Mouse (Mus musculus) embryonic facial prominence, embryonic 11.5 days (tissue): ENCODE results near the gene Trpm5. TPM values are rescaled to one million over a fixed set of nuclear protein-coding genes. Genes with fewer than 3 reads are reported as not detected.
A peak's percentile ranks its signal among the peaks of the same experiment; 100 is the strongest.

Experiments
- ATAC-seq: fragments of 200-750 bp; cut with Nextera tagmentation; replicated peaks from 2 replicates; pipeline ENCODE4 v1.8.0; 2017; ENCODE audit warnings: low read depth; ENCODE audit not compliant: insufficient number of reproducible peaks, low FRiP score, low TSS enrichment
- DNase-seq: peaks from one replicate; pipeline ENCODE4 v3.0.0-alpha.2; 2015; ENCODE audit warnings: low spot score
- H3K27ac ChIP-seq: fragments of 300-500 bp; sonication (generic); replicated peaks from 2 replicates; pipeline ENCODE4 v1.5.1; 2014; ENCODE audit warnings: mild to moderate bottlenecking, low read depth, low read length, control low read depth
- H3K27me3 ChIP-seq: fragments of 300-500 bp; sonication (generic); 2 replicates; pipeline ENCODE4 v1.6.1; 2014; ENCODE audit warnings: mild to moderate bottlenecking, low read length, moderate library complexity, mixed read lengths; ENCODE audit not compliant: control insufficient read depth, insufficient read depth
- H3K36me3 ChIP-seq: fragments of 300-500 bp; sonication (generic); replicated peaks from 2 replicates; pipeline ENCODE4 v1.6.1; 2014; ENCODE audit warnings: low read depth, mild to moderate bottlenecking, low read length, moderate library complexity, mixed read lengths; ENCODE audit not compliant: control insufficient read depth, insufficient read depth
- H3K4me1 ChIP-seq: fragments of 300-500 bp; sonication (generic); 2 replicates; pipeline ENCODE4 v1.6.1; 2014; ENCODE audit warnings: low read length, mixed read lengths; ENCODE audit not compliant: control insufficient read depth, insufficient read depth
- H3K4me2 ChIP-seq: fragments of 300-500 bp; sonication (generic); 2 replicates; pipeline ENCODE4 v1.6.1; 2014; ENCODE audit warnings: low read depth, mild to moderate bottlenecking, control low read depth, low read length, moderate library complexity
- H3K4me3 ChIP-seq: fragments of 300-500 bp; sonication (generic); 2 replicates; pipeline ENCODE4 v1.5.1; 2014; ENCODE audit warnings: low read depth, low read length, control low read depth
- H3K9ac ChIP-seq: fragments of 300-500 bp; sonication (generic); replicated peaks from 2 replicates; pipeline ENCODE4 v1.6.1; 2014; ENCODE audit warnings: mild to moderate bottlenecking, control low read depth, low read length
- H3K9me3 ChIP-seq: fragments of 300-500 bp; sonication (generic); replicated peaks from 2 replicates; pipeline ENCODE4 v1.6.1; 2016; ENCODE audit warnings: mild to moderate bottlenecking, low read length, inconsistent platforms, mixed read lengths; ENCODE audit not compliant: control insufficient read depth
- WGBS: fragments of 180-500 bp; shearing (Covaris S2); extraction: QIAGEN DNeasy Blood & Tissue Kit; methylation state at CpG from one replicate; pipeline ENCODE4 v1.1.7; 2014; 5-methylcytosine and 5-hydroxymethylcytosine counted together
- polyA plus RNA-seq: library from polyadenylated mRNA; unstranded; fragments of >200 nt; fragmentation: Nextera tagmentation; extraction: Ambion mirVana; gene quantifications from 2 replicates; pipeline ENCODE4 v1.2.1, GENCODE M21; 2014

The Trpm5 gene
- polyA plus RNA-seq, 1 experiment from 2014 or later, result 1.1 TPM

DNA sequence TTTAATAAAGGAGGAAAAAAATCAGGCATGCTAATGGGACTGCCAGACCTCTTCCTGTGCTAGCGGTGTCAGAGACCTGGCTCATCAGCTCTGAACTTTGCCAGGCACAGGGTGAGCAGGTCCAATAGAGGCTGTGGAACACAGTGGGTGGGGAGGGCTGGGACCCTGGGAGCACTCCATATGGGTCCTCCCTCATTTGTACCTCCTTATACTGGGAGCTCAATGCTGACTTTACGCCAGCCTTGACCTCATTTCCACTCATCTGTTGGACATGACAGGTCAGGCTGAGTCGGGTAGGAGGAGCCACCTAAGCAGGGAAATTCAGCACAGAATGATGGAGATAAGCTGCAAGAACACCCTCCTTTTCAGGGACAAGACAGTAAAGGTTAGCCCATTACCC, 26.5 kb downstream of the Trpm5 start:
- Histone ChIP-seq H3K9me3 (no peaks in the 10 kb centered on the region), H3K4me1 (peaks cover 6% of the 10 kb centered on the region), H3K4me2 (peak overlapping the region; percentile 39; the same call in 1 of the 2 replicates), H3K4me3 (no peak overlapping the region; the same call in 1 of the 2 replicates), H3K27ac (peak overlapping the region; percentile 78), H3K27me3 (no peaks in the 10 kb centered on the region), H3K9ac (no peak overlapping the region; the same call in 1 of the 2 replicates), H3K36me3 (peaks cover 7% of the 10 kb centered on the region)
- ATAC-seq, result no peak
- WGBS, result 89% methylated on average over 3 of the region's 3 CpGs
- no peak for DNase-seq

DNA sequence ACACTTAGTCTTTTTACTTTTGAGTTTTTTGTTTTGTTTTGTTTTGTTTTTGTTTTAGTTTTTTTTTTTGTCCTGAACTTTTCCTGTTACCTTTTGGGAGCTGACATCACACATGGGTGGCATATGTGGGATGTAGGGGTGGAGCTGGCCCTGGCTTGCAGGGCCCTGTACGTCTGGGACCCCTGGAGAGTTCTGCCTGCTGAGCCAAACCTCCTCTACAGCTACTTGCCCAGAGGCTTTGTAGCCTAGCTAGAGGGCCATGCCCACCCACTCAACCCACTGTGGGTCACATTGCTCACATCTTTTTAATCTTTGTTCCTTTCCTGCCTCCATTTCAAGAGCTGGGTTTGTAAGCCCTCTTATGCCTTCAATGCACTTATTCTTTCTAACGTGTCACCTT, 27.0 kb downstream of the Trpm5 start:
- no peak for ATAC-seq
- H3K36me3 ChIP-seq, result peaks cover 7% of the 10 kb centered on the region
- peaks cover 6% of the 10 kb centered on the region for H3K4me1 ChIP-seq
- WGBS, result 79% methylated on average over 2 of the region's 2 CpGs
- no peak overlapping the region for H3K4me2 ChIP-seq
- no peak overlapping the region for H3K27ac ChIP-seq
- H3K9me3 ChIP-seq, result no peaks in the 10 kb centered on the region
- no peaks in the 10 kb centered on the region for H3K27me3 ChIP-seq
- DNase-seq, result no peak
- no peak overlapping the region for H3K4me3 ChIP-seq
- H3K9ac ChIP-seq, result no peak overlapping the region

DNA sequence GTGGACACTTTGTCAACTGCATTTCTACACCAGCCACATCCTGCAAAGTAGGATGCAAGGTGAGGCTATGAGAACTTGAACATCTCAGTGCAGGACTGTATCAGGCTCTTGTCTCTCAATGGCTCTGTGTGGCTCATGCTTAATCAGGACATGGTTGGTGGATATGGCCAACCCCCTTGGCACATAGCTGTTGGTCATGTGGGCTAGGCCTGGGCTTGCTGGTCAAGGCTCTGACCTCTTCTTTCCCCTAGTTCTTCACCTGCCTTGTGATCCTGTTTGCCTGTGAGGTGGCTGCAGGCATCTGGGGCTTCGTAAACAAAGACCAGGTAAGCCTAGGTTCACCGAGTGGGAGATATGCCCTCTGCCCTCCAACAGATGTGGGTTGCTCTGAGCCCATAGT, 28.8 kb downstream of the Trpm5 start:
- Histone ChIP-seq H3K9ac (no peak overlapping the region), H3K4me1 (peaks cover 6% of the 10 kb centered on the region), H3K4me3 (no peak overlapping the region), H3K4me2 (no peak overlapping the region), H3K27me3 (no peaks in the 10 kb centered on the region), H3K27ac (no peak overlapping the region), H3K9me3 (no peaks in the 10 kb centered on the region), H3K36me3 (peaks cover 7% of the 10 kb centered on the region)
- WGBS, result 98% methylated on average over 2 of the region's 2 CpGs
- ATAC-seq, result no peak
- DNase-seq, result no peak

DNA sequence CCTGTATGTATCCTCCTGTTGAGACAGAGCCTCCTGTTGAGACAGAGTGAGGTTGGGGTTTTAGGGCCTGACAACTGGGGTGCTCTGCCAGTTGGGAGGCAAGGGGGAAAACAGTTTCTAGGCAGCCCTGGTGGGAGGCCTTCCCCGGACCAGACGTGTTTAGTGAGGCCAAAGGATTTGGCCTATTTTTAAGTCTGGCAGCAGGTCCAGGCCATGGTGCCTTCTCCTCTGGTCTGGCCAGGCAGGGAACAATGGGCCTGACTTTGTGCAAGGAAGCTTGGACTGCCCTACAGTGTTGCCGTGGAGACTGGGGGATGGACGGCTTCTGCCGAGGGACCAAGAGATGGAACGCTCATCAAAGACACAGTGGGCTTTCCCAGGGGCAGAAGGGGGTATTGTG, 30.2 kb downstream of the Trpm5 start:
- Histone ChIP-seq H3K9me3 (no peaks in the 10 kb centered on the region), H3K4me2 (no peak overlapping the region), H3K27me3 (no peaks in the 10 kb centered on the region), H3K9ac (no peak overlapping the region), H3K27ac (no peak overlapping the region), H3K4me1 (0 out of 2 replicates have a peak, but pooled peaks cover 2% of the 10 kb centered on the region), H3K36me3 (peaks cover 7% of the 10 kb centered on the region), H3K4me3 (no peak overlapping the region)
- 81% methylated on average over 6 of the region's 6 CpGs for WGBS
- no peak for ATAC-seq
- DNase-seq, result no peak

DNA sequence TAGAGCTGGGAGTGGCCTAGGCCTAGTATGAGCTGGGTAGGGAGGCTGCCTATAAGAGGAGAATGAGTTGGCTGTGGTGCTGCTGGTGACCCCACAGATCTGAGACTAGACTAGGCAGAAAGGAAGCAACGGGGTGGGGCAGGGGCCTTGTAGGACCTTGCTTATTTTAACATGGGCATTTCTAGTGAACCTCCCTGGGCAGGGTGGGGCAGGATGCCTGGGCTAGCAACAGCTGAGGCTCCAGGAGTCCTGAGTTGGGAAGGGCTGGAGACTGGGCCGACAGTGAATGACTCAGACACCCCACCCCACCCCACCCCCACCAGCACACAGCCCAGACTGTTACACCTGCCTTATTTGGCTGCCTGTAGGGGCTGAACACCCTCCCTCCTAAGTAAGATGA, 31.7 kb downstream of the Trpm5 start:
- no peak overlapping the region for H3K27ac ChIP-seq
- WGBS, result 93% methylated on average over 2 of the region's 2 CpGs
- no peak for DNase-seq

DNA sequence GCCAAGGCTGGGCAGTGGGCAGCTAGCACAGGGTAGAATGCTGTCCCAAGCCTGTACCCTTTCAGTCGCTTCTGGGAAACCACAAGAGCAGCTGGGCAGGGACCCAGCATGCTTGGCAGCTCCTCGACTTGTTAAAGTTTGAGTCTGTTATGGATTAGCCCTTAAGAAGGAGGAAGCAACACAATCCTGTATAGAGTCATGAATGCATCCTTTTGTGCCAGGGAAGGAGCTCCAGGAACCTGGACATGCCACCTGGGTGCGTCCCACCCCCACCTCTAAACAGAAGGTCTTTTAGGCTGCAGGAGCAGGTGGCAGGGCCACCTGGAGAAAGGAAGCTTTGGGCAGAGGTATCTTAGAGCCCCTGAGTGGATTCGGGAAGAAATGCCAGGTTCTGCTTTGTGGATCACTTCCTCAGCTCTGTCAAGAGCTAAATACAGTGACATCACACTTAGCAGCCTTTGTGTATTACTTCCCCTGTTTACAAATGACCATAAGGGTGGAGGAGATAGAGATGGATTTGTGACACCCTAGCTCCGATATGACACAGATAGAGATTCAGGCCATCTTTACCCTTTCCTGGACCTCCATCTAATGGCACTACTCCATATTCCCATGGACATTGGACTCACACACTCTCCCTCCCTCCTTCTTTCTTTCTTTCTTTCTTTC, 35.1 kb downstream of the Trpm5 start:
- no peak for ATAC-seq
- Histone ChIP-seq H3K4me3 (no peak overlapping the region), H3K4me2 (no peak overlapping the region), H3K36me3 (peaks cover 2% of the 10 kb centered on the region; the same call in 1 of the 2 replicates), H3K27ac (no peak overlapping the region), H3K9me3 (no peaks in the 10 kb centered on the region), H3K27me3 (no peaks in the 10 kb centered on the region), H3K9ac (no peak overlapping the region), H3K4me1 (no peaks in the 10 kb centered on the region; the same call in none of the 2 replicates)
- WGBS, result 83% methylated on average over 5 of the region's 5 CpGs
- DNase-seq, result no peak

More for the DNA sequence above, 31.7 kb downstream of the Trpm5 start:
- peaks cover 7% of the 10 kb centered on the region for H3K36me3 ChIP-seq
- no peak overlapping the region for H3K9ac ChIP-seq
- ATAC-seq, result no peak
- no peak overlapping the region for H3K4me3 ChIP-seq
- no peak overlapping the region for H3K4me2 ChIP-seq
- H3K27me3 ChIP-seq, result no peaks in the 10 kb centered on the region
- no peaks in the 10 kb centered on the region; the same call in 1 of the 2 replicates for H3K4me1 ChIP-seq
- H3K9me3 ChIP-seq, result no peaks in the 10 kb centered on the region

DNA sequence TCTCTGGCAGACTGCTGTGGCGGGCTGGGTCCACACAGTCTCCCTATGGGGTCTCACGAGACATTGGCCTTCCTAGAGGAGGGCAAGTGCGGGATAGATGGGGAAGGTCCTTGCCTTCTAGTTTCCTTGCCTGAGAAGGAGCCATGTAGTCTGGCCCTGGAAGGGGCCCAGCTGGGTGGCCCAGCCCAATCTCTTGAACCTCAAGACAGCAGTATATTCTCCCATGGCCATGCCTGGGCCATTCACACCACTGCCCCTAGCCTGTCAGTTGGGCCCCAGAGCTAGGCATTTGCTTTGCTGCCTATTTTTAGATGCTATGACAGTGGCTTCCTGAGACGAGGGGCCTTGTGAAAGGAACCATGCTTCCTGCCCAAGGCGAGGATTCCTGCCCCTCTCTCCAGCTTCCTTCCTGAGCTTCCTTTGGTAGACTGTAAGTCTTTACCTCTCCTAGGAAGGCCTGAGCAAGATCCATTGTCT, 36.2 kb downstream of the Trpm5 start:
- ATAC-seq (no peak), DNase-seq (no peak)
- H3K9ac ChIP-seq, result no peak overlapping the region
- H3K36me3 ChIP-seq, result peaks cover 2% of the 10 kb centered on the region; the same call in 1 of the 2 replicates
- no peak overlapping the region for H3K27ac ChIP-seq
- H3K27me3 ChIP-seq, result no peaks in the 10 kb centered on the region
- H3K9me3 ChIP-seq, result no peaks in the 10 kb centered on the region
- H3K4me1 ChIP-seq, result peaks cover 3% of the 10 kb centered on the region
- H3K4me2 ChIP-seq, result no peak overlapping the region
- WGBS, result 65% methylated on average over 5 of the region's 5 CpGs
- no peak overlapping the region for H3K4me3 ChIP-seq

DNA sequence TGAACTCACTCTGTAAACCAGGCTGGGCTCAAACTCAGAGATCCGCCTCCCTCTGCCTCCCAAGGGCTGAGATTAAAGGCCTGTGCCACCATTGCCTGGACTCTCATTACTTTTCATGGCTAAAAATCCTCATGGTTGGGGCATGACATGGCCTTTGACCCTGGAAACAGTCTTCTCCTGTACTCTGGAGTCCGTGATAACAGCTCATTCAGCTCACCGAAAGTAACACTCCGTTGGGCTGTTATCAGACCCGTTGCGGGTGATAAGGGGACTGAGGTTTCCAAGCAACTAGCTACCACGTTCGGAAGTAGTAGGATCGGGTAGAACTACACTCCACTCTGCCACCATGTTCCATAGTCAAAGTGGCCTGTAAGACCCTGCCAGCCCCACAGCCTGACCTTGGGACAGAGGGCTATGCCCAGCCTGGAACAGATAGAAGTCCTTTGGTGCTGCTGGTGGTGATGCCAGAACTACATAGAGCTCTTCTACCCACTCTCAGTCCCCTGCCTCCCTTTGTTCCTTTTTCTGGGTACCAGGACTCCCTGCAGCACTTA, 36.7 kb downstream of the Trpm5 start:
- Histone ChIP-seq H3K9ac (no peak overlapping the region), H3K36me3 (no peaks in the 10 kb centered on the region), H3K27ac (no peak overlapping the region), H3K4me3 (no peak overlapping the region), H3K9me3 (no peaks in the 10 kb centered on the region), H3K27me3 (no peaks in the 10 kb centered on the region), H3K4me2 (no peak overlapping the region), H3K4me1 (peaks cover 3% of the 10 kb centered on the region)
- WGBS, result 76% methylated on average over 9 of the region's 9 CpGs
- ATAC-seq (no peak), DNase-seq (no peak)
